Mouse (Mus musculus): ENCODE data around the gene Cdh22. TPM values are rescaled to one million over a fixed set of nuclear protein-coding genes. Genes with fewer than 3 reads are reported as not detected.

Cdh22 gene
- polyA plus RNA-seq, 1 experiment = 1.5 TPM

- Histone ChIP-seq H3K36me3 (ENCODE audit: control insufficient read depth, insufficient read depth) (no peaks in the 10 kb centered on the region), H3K4me3 (no peak overlapping the region), H3ac (ENCODE audit: control insufficient read depth, insufficient read length) (no peak overlapping the region), H3K4me2 (ENCODE audit: low read depth) (no peak overlapping the region), H3K79me2 (ENCODE audit: control insufficient read depth, insufficient read depth) (no peaks in the 10 kb centered on the region), H3K27me3 (ENCODE audit: control insufficient read depth, insufficient read depth, insufficient read length) (peaks cover 81% of the 10 kb centered on the region)
- TF ChIP-seq E2F4 (IDR thresholded peaks at IDR 0.05; ENCODE audit: insufficient read depth) (no peak), MAX (IDR thresholded peaks at IDR 0.05; ENCODE audit: low read depth) (no peak), MYOG (IDR thresholded peaks at IDR 0.05; ENCODE audit: control insufficient read depth in 1 of 3, insufficient read depth in 1 of 3, insufficient read length in 2 of 3, low read depth in 2 of 3) (no peak), REST (IDR thresholded peaks at IDR 0.05; ENCODE audit: insufficient read depth, insufficient read length) (no peak), POLR2A (IDR thresholded peaks at IDR 0.05; ENCODE audit: insufficient read length, low read depth) (no peak), MYOD1 (IDR thresholded peaks at IDR 0.05; ENCODE audit: control insufficient read depth in 1 of 3, insufficient read length in 2 of 3, low read depth in 2 of 3) (no peak), TCF12 (IDR thresholded peaks at IDR 0.05; ENCODE audit: insufficient read depth, poor library complexity, severe bottlenecking) (no peak), TCF3 (IDR thresholded peaks at IDR 0.05; ENCODE audit: insufficient read length, low read depth) (no peak), SRF (IDR thresholded peaks at IDR 0.05; ENCODE audit: control insufficient read depth, insufficient read length, low read depth) (no peak), POLR2AphosphoS2 (IDR thresholded peaks at IDR 0.05; ENCODE audit: insufficient read length, low read depth) (no peak), CEBPB (IDR thresholded peaks at IDR 0.05; ENCODE audit: insufficient read depth, poor library complexity, severe bottlenecking) (no peak), USF1 (IDR thresholded peaks at IDR 0.05; ENCODE audit: low read depth) (no peak)
Measured at GRCm38 (mm10) chr2:165211426-165212079, 23.1 kb downstream of the Cdh22 start.

GRCm38 (mm10) chr2:165210948-165211347, 23.7 kb downstream of the Cdh22 start:
- Histone ChIP-seq H3K27me3 (ENCODE audit: control insufficient read depth, insufficient read depth, insufficient read length) (peaks cover 75% of the 10 kb centered on the region), H3K4me3 (no peak overlapping the region), H3K4me2 (ENCODE audit: low read depth) (no peak overlapping the region), H3K79me2 (ENCODE audit: control insufficient read depth, insufficient read depth) (no peaks in the 10 kb centered on the region), H3ac (ENCODE audit: control insufficient read depth, insufficient read length) (no peak overlapping the region), H3K36me3 (ENCODE audit: control insufficient read depth, insufficient read depth) (no peaks in the 10 kb centered on the region)
- TF ChIP-seq E2F4 (IDR thresholded peaks at IDR 0.05; ENCODE audit: insufficient read depth) = no peak
- no peak for TF ChIP-seq TCF12 (IDR thresholded peaks at IDR 0.05; ENCODE audit: insufficient read depth, poor library complexity, severe bottlenecking)
- TF ChIP-seq USF1 (IDR thresholded peaks at IDR 0.05; ENCODE audit: low read depth) = no peak
- no peak for TF ChIP-seq MAX (IDR thresholded peaks at IDR 0.05; ENCODE audit: low read depth)
- no peak for TF ChIP-seq TCF3 (IDR thresholded peaks at IDR 0.05; ENCODE audit: insufficient read length, low read depth)
- no peak for TF ChIP-seq SRF (IDR thresholded peaks at IDR 0.05; ENCODE audit: control insufficient read depth, insufficient read length, low read depth)
- TF ChIP-seq CEBPB (IDR thresholded peaks at IDR 0.05; ENCODE audit: insufficient read depth, poor library complexity, severe bottlenecking) = no peak
- TF ChIP-seq POLR2AphosphoS2 (IDR thresholded peaks at IDR 0.05; ENCODE audit: insufficient read length, low read depth) = no peak
- TF ChIP-seq MYOD1 (IDR thresholded peaks at IDR 0.05; ENCODE audit: control insufficient read depth in 1 of 3, insufficient read length in 2 of 3, low read depth in 2 of 3) = no peak
- TF ChIP-seq POLR2A (IDR thresholded peaks at IDR 0.05; ENCODE audit: insufficient read length, low read depth) = no peak
- no peak for TF ChIP-seq MYOG (IDR thresholded peaks at IDR 0.05; ENCODE audit: control insufficient read depth in 1 of 3, insufficient read depth in 1 of 3, insufficient read length in 2 of 3, low read depth in 2 of 3)
- no peak for TF ChIP-seq REST (IDR thresholded peaks at IDR 0.05; ENCODE audit: insufficient read depth, insufficient read length)

DNA sequence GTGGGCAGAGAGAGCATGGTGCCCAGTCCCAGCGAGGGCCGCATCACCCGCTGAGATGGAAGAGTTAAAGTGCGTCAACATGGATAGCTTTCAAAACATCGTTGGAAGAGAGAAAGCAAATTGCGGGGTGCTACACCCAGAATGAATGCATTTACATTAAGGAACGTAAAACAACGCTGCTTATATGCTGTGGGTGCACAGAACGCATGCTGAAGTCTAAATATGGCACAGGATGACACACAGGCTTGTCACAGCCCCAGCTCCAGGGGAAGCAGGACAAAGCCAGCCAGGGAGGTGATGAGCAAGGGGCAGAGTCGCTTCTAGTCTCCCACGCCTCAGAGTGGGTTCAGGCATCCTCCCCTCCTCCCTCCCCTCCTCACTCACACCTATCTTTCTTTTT, 27.0 kb downstream of the Cdh22 start:
- no peak overlapping the region for H3K4me3 ChIP-seq
- H3ac ChIP-seq (ENCODE audit: control insufficient read depth, insufficient read length) = no peak overlapping the region
- no peaks in the 10 kb centered on the region for H3K36me3 ChIP-seq (ENCODE audit: control insufficient read depth, insufficient read depth)
- no peak overlapping the region for H3K4me2 ChIP-seq (ENCODE audit: low read depth)
- TF ChIP-seq E2F4 (IDR thresholded peaks at IDR 0.05; ENCODE audit: insufficient read depth) (no peak), TCF3 (IDR thresholded peaks at IDR 0.05; ENCODE audit: insufficient read length, low read depth) (no peak), SRF (IDR thresholded peaks at IDR 0.05; ENCODE audit: control insufficient read depth, insufficient read length, low read depth) (no peak), POLR2AphosphoS2 (IDR thresholded peaks at IDR 0.05; ENCODE audit: insufficient read length, low read depth) (no peak), USF1 (IDR thresholded peaks at IDR 0.05; ENCODE audit: low read depth) (no peak), POLR2A (IDR thresholded peaks at IDR 0.05; ENCODE audit: insufficient read length, low read depth) (no peak), TCF12 (IDR thresholded peaks at IDR 0.05; ENCODE audit: insufficient read depth, poor library complexity, severe bottlenecking) (no peak), REST (IDR thresholded peaks at IDR 0.05; ENCODE audit: insufficient read depth, insufficient read length) (no peak), MAX (IDR thresholded peaks at IDR 0.05; ENCODE audit: low read depth) (no peak), MYOG (IDR thresholded peaks at IDR 0.05; ENCODE audit: control insufficient read depth in 1 of 3, insufficient read depth in 1 of 3, insufficient read length in 2 of 3, low read depth in 2 of 3) (no peak), MYOD1 (IDR thresholded peaks at IDR 0.05; ENCODE audit: control insufficient read depth in 1 of 3, insufficient read length in 2 of 3, low read depth in 2 of 3) (no peak), CEBPB (IDR thresholded peaks at IDR 0.05; ENCODE audit: insufficient read depth, poor library complexity, severe bottlenecking) (no peak)
- H3K27me3 ChIP-seq (ENCODE audit: control insufficient read depth, insufficient read depth, insufficient read length) = peaks cover 54% of the 10 kb centered on the region
- no peaks in the 10 kb centered on the region for H3K79me2 ChIP-seq (ENCODE audit: control insufficient read depth, insufficient read depth)

- no peak for TF ChIP-seq SRF (IDR thresholded peaks at IDR 0.05; ENCODE audit: control insufficient read depth, insufficient read length, low read depth)
- TF ChIP-seq MAX (IDR thresholded peaks at IDR 0.05; ENCODE audit: low read depth) = no peak
- no peak for TF ChIP-seq USF1 (IDR thresholded peaks at IDR 0.05; ENCODE audit: low read depth)
- no peak for TF ChIP-seq POLR2AphosphoS2 (IDR thresholded peaks at IDR 0.05; ENCODE audit: insufficient read length, low read depth)
- no peak for TF ChIP-seq E2F4 (IDR thresholded peaks at IDR 0.05; ENCODE audit: insufficient read depth)
- TF ChIP-seq CEBPB (IDR thresholded peaks at IDR 0.05; ENCODE audit: insufficient read depth, poor library complexity, severe bottlenecking) = no peak
- TF ChIP-seq REST (IDR thresholded peaks at IDR 0.05; ENCODE audit: insufficient read depth, insufficient read length) = no peak
- no peak for TF ChIP-seq TCF12 (IDR thresholded peaks at IDR 0.05; ENCODE audit: insufficient read depth, poor library complexity, severe bottlenecking)
- no peak for TF ChIP-seq TCF3 (IDR thresholded peaks at IDR 0.05; ENCODE audit: insufficient read length, low read depth)
- TF ChIP-seq MYOG (IDR thresholded peaks at IDR 0.05; ENCODE audit: control insufficient read depth in 1 of 3, insufficient read depth in 1 of 3, insufficient read length in 2 of 3, low read depth in 2 of 3) = no peak
- TF ChIP-seq POLR2A (IDR thresholded peaks at IDR 0.05; ENCODE audit: insufficient read length, low read depth) = no peak
- TF ChIP-seq MYOD1 (IDR thresholded peaks at IDR 0.05; ENCODE audit: control insufficient read depth in 1 of 3, insufficient read length in 2 of 3, low read depth in 2 of 3) = no peak
- H3K4me3 ChIP-seq = no peak overlapping the region
- no peak overlapping the region for H3K4me2 ChIP-seq (ENCODE audit: low read depth)
- H3K79me2 ChIP-seq (ENCODE audit: control insufficient read depth, insufficient read depth) = no peaks in the 10 kb centered on the region
- H3K27me3 ChIP-seq (ENCODE audit: control insufficient read depth, insufficient read depth, insufficient read length) = peaks cover 54% of the 10 kb centered on the region
- H3ac ChIP-seq (ENCODE audit: control insufficient read depth, insufficient read length) = no peak overlapping the region
- no peaks in the 10 kb centered on the region for H3K36me3 ChIP-seq (ENCODE audit: control insufficient read depth, insufficient read depth)
Measured at GRCm38 (mm10) chr2:165207086-165207485, 27.6 kb downstream of the Cdh22 start.

Data from myocyte (in vitro differentiated cells).